Mouse (Mus musculus) frontal cortex, postnatal 10 days (tissue): Measurements from ENCODE around the gene Cep295.
"Not testable (repeated sequence)": the region's sequence is repeated elsewhere in the genome, so short reads cannot be mapped to it uniquely, and the experiment has no call there.

Experiments
- DNase-seq, 2 experiments: peaks; one replicate each; pipeline ENCODE4 v3.0.0; 2022; ENCODE audit warnings: low spot score in 2 of 2, mixed read lengths in 1 of 2

The Cep295 gene

GRCm38 (mm10) chr9:15357484-15358275, at the start of gene Cep295:
TSS of gene Cep295 (minus strand) at chr9:15357788.
- peak; percentile 93 to 96 for DNase-seq

GRCm38 (mm10) chr9:15397591-15397990, 40.0 kb upstream of the Cep295 start:
- no peak for DNase-seq

DNA sequence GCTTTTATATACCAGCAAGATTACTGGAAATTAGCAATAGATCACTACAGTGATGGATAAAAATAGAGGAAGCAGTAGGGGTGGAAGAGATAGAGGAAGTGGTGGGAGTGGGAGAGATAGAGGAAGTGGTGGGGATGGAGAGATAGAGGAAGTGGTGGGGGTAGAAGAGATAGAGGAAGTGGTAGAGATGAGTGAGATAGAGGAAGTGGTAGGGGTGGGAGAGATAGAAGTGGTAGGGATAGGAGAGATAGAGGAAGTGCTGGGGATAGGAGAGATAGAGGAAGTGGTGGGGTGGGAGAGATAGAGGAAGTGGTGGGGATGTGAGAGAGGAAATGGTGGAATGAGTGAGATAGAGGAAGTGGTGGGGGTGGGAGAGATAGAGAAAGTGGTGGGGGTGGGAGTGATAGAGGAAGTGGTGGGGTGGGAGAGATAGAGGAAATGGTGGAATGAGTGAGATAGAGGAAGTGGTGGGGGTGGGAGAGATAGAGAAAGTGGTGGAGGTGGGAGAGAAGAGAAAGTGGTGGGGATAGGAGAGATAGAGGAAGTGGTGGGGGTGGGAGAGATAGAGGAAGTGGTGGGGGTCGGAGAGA, 37.9 kb upstream of the Cep295 start:
- DNase-seq = no peak

- no peak for DNase-seq
Measured at GRCm38 (mm10) chr9:15387075-15387643, 29.6 kb upstream of the Cep295 start.

DNA sequence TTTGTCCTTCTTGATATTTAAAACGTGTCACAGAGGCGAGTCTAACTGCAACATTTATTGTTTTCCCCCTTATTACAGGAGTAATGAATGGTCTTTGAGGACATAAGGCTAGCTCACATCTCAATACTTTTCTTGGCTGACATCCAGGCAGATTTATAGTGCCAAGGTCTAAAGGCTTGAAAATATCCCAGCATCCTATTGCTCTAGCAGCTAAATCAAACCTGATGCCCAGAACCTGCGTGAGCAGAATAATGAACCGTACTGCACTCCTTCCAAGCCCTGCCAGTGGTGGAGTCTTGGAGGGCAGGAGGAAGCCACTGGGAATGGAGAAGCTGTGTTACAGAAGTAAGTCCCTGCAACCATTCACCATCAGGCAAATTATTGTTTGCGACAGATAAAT, 26.7 kb upstream of the Cep295 start:
- no peak for DNase-seq

- DNase-seq = no peak
Measured at GRCm38 (mm10) chr9:15366260-15366659, 8.7 kb upstream of the Cep295 start.

DNA sequence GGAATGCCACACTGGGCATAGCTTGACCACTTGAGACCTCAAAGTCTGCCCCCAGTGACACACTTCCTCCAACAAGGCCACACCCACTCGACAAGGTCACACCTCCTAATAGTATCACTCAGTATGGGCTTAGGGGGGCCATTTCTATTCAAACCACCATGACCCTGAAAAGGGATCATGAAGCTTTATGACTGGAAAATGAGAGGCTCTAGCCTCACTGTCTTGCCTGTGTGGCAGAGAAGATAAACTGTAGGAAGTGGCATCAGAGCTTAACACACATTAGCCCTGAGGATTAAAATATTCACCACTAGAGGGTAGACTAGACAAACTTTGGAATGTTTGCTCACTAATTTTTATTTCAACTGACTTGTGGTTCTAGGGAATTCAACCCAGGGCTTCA, 8.3 kb upstream of the Cep295 start:
- DNase-seq = no peak

- no peak for DNase-seq
Measured at GRCm38 (mm10) chr9:15364843-15365242, 7.3 kb upstream of the Cep295 start.

DNA sequence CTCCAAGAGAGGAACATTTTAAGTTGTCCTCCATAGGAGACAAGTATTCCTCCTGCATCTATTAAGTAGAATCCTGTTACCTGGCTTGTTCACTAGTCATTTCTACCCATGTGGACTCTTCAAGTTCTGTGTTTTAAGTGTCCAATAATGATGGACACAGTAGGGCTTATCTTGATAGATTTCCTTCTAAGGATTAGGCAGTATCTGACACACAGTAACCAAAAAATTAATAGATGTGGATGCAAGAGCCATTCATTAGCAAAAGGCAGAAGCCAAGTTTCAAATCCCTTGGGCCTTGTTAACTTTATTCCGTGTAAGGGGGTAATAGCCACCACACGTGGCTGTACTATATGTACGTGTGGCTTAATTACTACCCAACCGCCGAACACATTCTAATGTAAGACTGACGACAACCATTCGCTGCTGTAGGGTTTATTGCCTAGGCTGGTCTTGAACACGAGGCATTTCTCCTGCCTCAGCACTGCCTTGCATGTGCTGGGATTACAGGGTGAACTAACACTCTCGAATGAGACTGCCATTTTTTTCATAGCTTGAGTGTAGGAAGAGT, 588 bp downstream of the Cep295 start:
- no peak for DNase-seq

DNA sequence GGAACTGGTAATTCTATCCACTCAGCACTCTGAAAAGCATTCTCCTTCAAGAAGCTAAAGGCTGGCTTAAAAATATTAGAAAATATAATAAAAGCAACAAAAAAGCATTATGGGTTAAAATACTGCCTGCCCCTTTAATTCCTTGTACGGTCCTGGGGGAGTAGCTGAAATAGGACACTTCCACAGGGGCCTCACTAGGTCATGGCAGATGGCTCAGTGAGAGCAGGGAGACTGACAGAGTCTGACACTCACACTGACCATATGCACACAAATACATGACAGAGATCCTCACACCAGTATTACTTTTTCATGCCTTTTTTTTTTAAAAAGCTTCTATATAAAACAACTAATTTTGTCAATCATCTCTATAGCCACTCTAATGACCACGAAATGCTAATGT, 7.7 kb downstream of the Cep295 start:
- no peak for DNase-seq

- DNase-seq = no peak
Measured at GRCm38 (mm10) chr9:15337776-15338175, 19.8 kb downstream of the Cep295 start.

- DNase-seq = no peak
Measured at GRCm38 (mm10) chr9:15318170-15318742, 39.3 kb downstream of the Cep295 start.

DNA sequence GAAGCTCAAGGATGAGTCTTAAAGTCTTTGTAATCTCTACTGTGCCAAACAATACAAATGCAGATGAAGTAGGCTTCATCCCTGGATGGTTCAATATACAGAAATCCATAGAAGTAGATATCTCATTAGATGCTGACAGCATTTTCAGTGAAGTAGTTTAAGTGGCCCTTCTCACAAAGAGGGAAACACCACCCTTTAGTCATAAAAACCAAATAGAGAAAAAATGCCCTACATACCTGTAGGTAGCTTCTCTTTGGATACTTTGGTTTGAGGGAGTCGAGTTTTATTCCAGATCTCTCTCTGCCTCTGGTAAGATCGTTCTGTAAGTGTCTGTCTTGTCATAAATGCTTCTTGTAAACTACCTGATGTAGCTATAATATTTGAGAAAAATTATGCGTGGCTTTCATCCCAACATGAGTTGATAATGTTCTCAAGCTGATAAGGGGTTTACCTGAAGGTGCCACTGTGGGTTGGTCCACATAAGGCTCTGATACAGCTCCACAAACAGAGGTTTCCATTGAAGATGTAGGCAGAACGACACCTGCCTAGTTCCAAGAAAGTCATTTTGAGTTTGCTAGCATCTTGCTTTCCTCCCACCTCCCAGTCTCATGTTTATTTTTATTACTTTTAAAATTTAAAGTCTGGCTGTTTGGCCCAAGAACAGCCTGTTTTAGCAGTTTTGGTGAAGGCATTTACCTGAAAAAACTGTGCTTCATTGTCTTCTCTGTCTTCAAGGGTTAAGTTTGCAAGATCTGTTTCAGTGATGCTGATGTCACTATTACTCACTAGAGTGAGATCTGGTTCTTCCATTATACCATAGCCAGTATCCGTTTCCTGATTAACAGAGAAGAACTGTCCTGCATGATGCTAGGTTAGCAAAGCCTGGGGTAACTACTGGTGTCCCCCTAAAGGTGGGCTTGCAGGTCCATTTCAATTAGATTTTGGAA, 40.1 kb downstream of the Cep295 start:
- DNase-seq = no peak

DNA sequence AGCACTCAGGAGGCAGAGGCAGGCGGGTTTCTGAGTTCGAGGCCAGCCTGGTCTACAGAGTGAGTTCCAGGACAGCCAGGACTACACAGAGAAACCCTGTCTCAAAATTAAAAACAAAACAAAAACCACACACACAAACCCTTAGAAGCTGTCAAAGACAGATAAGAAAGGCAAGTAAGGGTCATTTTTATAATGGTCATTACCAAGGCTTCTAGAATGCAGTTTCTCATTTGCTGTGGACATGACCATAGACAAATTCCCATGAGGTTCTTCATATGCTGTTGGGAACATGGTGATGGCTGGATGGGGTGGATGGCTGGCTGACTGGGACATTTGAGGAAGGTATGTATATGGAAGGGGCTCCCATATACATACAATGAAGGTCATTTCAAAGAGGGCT, 41.3 kb downstream of the Cep295 start:
- DNase-seq = not testable (repeated sequence)

GRCm38 (mm10) chr9:15314619-15315018, 43.0 kb downstream of the Cep295 start:
- DNase-seq = no peak

DNA sequence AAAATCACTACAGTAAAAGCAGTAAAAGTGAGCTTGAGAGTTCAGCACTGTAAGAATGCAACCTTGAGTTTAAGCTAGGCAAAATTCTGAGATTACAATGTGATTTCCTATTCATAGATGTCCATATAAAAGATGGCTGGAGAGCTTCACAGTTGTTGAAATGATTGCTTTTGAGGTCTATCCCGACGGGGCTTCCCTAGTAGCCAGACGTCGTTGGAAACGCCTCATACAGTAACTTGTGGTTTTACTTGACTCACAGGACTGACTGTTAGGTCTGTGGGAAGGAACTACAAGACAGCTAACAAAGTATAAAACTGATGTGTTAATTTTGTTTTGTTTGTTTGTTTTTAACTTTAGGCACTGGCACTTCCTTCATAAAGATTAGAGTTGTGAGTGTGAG, 44.0 kb downstream of the Cep295 start:
- no peak for DNase-seq

DNA sequence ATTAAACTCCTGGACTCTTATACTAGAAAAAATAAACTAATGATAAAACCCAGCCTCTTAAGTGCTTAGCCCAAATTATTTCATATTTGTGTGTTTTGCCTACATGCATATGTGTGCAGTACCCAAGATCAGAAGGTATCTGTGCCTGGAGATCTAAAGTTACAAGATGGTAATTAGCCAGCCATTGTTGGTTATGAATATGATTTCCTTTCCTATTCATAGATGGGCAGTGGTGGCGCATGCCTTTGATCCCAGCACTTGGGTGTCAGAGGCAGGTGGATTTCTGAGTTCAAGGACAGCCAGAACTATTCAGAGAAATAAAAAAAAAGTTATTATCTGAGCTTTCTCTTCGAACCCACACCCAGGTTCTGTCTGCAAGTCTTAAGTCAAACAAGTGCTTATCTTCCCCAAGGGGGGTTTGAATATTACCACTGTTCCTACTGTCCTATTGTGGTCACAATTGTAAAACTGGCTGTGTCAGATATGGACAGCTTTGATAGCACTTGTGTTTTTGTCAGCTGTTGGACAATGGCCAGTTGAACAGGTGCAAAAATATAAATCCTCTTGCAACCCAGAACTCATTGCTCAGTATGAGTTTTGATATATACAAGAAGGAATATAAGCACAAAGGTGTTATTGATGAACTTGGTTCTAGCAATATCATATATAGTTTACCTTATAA, 45.4 kb downstream of the Cep295 start:
- DNase-seq = no peak

- DNase-seq = no peak
Measured at GRCm38 (mm10) chr9:15310179-15310578, 47.4 kb downstream of the Cep295 start.

- no peak for DNase-seq
Measured at GRCm38 (mm10) chr9:15309425-15309824, 48.2 kb downstream of the Cep295 start.

DNA sequence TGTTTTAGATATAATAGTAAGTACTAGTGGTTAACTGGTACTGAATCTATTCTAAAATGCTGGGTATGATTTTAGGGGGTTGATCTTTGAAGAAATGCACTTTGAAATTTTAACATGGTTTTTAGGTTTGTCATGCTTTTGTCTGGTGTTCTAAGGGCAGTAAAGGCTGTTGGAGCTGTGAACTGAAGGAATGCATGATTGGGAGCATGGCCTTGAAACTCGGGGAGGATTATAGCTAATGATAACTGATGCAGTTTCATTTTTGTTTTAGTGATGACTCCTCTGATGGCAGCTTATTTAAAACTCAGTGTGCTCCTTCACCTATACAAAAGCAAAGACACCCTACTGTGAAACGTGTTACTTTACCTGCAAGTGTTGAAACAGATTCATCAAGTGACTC, 49.3 kb downstream of the Cep295 start:
- DNase-seq = no peak

DNA sequence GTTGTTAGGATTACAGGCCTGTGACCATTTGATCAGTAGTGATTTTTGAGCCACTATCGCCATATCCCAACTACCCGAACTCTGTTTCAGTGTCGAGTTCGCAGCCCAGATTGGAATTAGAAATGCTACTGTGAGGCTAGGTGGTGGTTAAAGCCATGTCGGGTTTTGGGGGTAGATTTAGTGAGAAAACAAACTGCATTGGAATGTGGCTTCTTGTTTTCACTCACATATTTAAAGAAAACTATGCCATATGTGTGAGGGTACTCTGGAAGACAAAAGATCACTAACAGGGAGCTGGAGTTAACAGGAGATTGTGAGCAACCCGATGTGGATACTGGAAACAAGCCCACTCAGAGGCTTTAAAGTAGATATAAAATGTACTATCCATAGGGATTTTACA, 50.3 kb downstream of the Cep295 start:
- no peak for DNase-seq
